Mouse (Mus musculus) CH12.LX (cell line): ENCODE measurements at regions not wholly inside any gene's neighbourhood (a gene's known extent, or its start where the extent isn't known, plus 50 kb on each side); places are given as distances from the start of the nearest gene placed in this dataset.

Experiments used
- DNase-seq: peaks from one replicate; pipeline ENCODE4 v3.0.0-alpha.2; 2013; ENCODE audit errors: extremely low read depth
- H3K27ac ChIP-seq: 2 replicates; pipeline ENCODE4 v1.5.1; 2012; ENCODE audit warnings: low read depth, mild to moderate bottlenecking, control low read depth, moderate library complexity; ENCODE audit not compliant: insufficient read depth
- H3K27me3 ChIP-seq: replicated peaks from 2 replicates; pipeline ENCODE3; 2012; ENCODE audit warnings: inconsistent platforms
- H3K36me3 ChIP-seq, 2 experiments: replicated peaks in 1 of 2; 2 replicates each; pipeline versions ENCODE3 to v1.6.1; 2012; ENCODE audit warnings: inconsistent platforms in 1 of 2, low read length in 1 of 2, mild to moderate bottlenecking in 1 of 2, mixed read lengths in 1 of 2, moderate library complexity in 1 of 2; ENCODE audit not compliant: control insufficient read depth in 1 of 2, insufficient read depth in 1 of 2
- H3K4me1 ChIP-seq, 2 experiments: 2 replicates each; pipeline ENCODE4 v1.6.1; 2012; ENCODE audit warnings: inconsistent platforms in 1 of 2, moderate library complexity in 1 of 2; ENCODE audit not compliant: insufficient read depth in 2 of 2, control insufficient read depth in 1 of 2
- H3K4me2 ChIP-seq: 2 replicates; pipeline ENCODE4 v1.6.1; 2012; ENCODE audit warnings: low read depth, mild to moderate bottlenecking, control low read depth; ENCODE audit not compliant: poor library complexity, insufficient read depth, severe bottlenecking
- H3K4me3 ChIP-seq, 3 experiments: fragments of 150-350 bp in 1 of 3; sonication (generic) in 1 of 3; replicated peaks in 1 of 3; 2 replicates each; pipeline versions ENCODE3 to v1.5.1; 2011 to 2012; ENCODE audit warnings: low read depth in 2 of 3, low read length in 2 of 3, mild to moderate bottlenecking in 2 of 3, moderate library complexity in 2 of 3, control low read depth in 1 of 3, improper control_type of control experiment in 1 of 3, inconsistent platforms in 1 of 3, mixed read lengths in 1 of 3; ENCODE audit not compliant: poor library complexity in 1 of 3
- H3K79me2 ChIP-seq: replicated peaks from 2 replicates; pipeline ENCODE4 v1.6.1; 2012; ENCODE audit warnings: mild to moderate bottlenecking, moderate library complexity; ENCODE audit not compliant: control insufficient read depth, poor library complexity, insufficient read depth, severe bottlenecking; ENCODE audit errors: extremely low read depth
- H3K9ac ChIP-seq: 2 replicates; pipeline ENCODE4 v1.6.1; 2012; ENCODE audit warnings: low read depth, mild to moderate bottlenecking, control low read depth, moderate library complexity; ENCODE audit not compliant: insufficient read depth
- H3K9me3 ChIP-seq: replicated peaks from 2 replicates; pipeline ENCODE3; 2012; ENCODE audit warnings: low read length, inconsistent platforms, mixed read lengths
- BHLHE40 ChIP-seq: IDR thresholded peaks from 2 replicates; pipeline ENCODE4 v1.6.1; 2011; ENCODE audit warnings: mild to moderate bottlenecking, low read depth, low read length, improper control_type of control experiment
- CHD1 ChIP-seq: IDR thresholded peaks from 2 replicates; pipeline ENCODE4 v1.6.1; 2012; ENCODE audit warnings: low read depth, low read length, improper control_type of control experiment, inconsistent platforms
- CTCF ChIP-seq, 2 experiments: IDR thresholded peaks in 1 of 2; conservative IDR thresholded peaks in 1 of 2; 2 replicates each; pipeline ENCODE4 v1.5.1; 2011 to 2012; ENCODE audit warnings: low read depth in 2 of 2, low read length in 2 of 2, improper control_type of control experiment in 1 of 2, inconsistent platforms in 1 of 2, mild to moderate bottlenecking in 1 of 2, moderate library complexity in 1 of 2
- E2F4 ChIP-seq: IDR thresholded peaks from 2 replicates; pipeline ENCODE4 v1.6.1; 2011; ENCODE audit warnings: low read depth, low read length, improper control_type of control experiment; ENCODE audit not compliant: insufficient replicate concordance
- ELF1 ChIP-seq: IDR thresholded peaks from 2 replicates; pipeline ENCODE4 v1.6.1; 2014; ENCODE audit warnings: low read depth, mild to moderate bottlenecking, inconsistent platforms, low read length, improper control_type of control experiment
- ETS1 ChIP-seq: conservative IDR thresholded peaks from 2 replicates; pipeline ENCODE4 v1.6.1; 2012; ENCODE audit warnings: low read depth, mild to moderate bottlenecking, inconsistent platforms, low read length, improper control_type of control experiment, moderate library complexity
- IRF4 ChIP-seq: IDR thresholded peaks from 2 replicates; pipeline ENCODE4 v1.6.1; 2014; ENCODE audit warnings: low read depth, mild to moderate bottlenecking, inconsistent platforms, low read length, improper control_type of control experiment
- JUND ChIP-seq: conservative IDR thresholded peaks from 2 replicates; pipeline ENCODE4 v1.6.1; 2011; ENCODE audit warnings: low read depth, low read length, improper control_type of control experiment
- MAFK ChIP-seq: IDR thresholded peaks from 2 replicates; pipeline ENCODE4 v1.6.1; 2011; ENCODE audit warnings: low read length, improper control_type of control experiment; ENCODE audit not compliant: insufficient replicate concordance
- MAX ChIP-seq: IDR thresholded peaks from 2 replicates; pipeline ENCODE4 v1.6.1; 2011; ENCODE audit warnings: low read length, improper control_type of control experiment
- MAZ ChIP-seq: IDR thresholded peaks from 2 replicates; pipeline ENCODE4 v1.6.1; 2012; ENCODE audit warnings: low read depth, mild to moderate bottlenecking, inconsistent platforms, low read length, improper control_type of control experiment, moderate library complexity
- MEF2A ChIP-seq: IDR thresholded peaks from 2 replicates; pipeline ENCODE4 v1.6.1; 2014; ENCODE audit warnings: low read depth, mild to moderate bottlenecking, inconsistent platforms, low read length, improper control_type of control experiment, borderline replicate concordance
- MYC ChIP-seq: IDR thresholded peaks from 2 replicates; pipeline ENCODE4 v1.6.1; 2011; ENCODE audit warnings: low read depth, mild to moderate bottlenecking, improper control_type of control experiment, low read length
- PAX5 ChIP-seq: IDR thresholded peaks from 2 replicates; pipeline ENCODE4 v1.6.1; 2012; ENCODE audit warnings: low read length, inconsistent platforms, mixed read lengths
- POLR2A ChIP-seq: IDR thresholded peaks from 2 replicates; pipeline ENCODE4 v1.6.1; 2011; ENCODE audit warnings: low read depth, mild to moderate bottlenecking, improper control_type of control experiment, low read length
- POLR2AphosphoS2 ChIP-seq: IDR thresholded peaks from 2 replicates; pipeline ENCODE4 v1.6.1; 2011; ENCODE audit warnings: low read depth, low read length, improper control_type of control experiment
- RAD21 ChIP-seq: IDR thresholded peaks from 2 replicates; pipeline ENCODE4 v1.6.1; 2011; ENCODE audit warnings: low read depth, mild to moderate bottlenecking, low read length, improper control_type of control experiment, moderate library complexity
- RCOR1 ChIP-seq: conservative IDR thresholded peaks from 2 replicates; pipeline ENCODE4 v1.6.1; 2012; ENCODE audit warnings: low read depth, mild to moderate bottlenecking, inconsistent platforms, low read length, improper control_type of control experiment
- TBP ChIP-seq: conservative IDR thresholded peaks from 2 replicates; pipeline ENCODE4 v1.6.1; 2011; ENCODE audit warnings: low read depth, low read length, improper control_type of control experiment
- UBTF ChIP-seq: IDR thresholded peaks from 2 replicates; pipeline ENCODE4 v1.6.1; 2012; ENCODE audit warnings: low read depth, mild to moderate bottlenecking, inconsistent platforms, low read length, improper control_type of control experiment, moderate library complexity
- USF2 ChIP-seq: conservative IDR thresholded peaks from 2 replicates; pipeline ENCODE4 v1.6.1; 2011; ENCODE audit warnings: low read depth, low read length, improper control_type of control experiment
- ZC3H11A ChIP-seq: IDR thresholded peaks from 2 replicates; pipeline ENCODE4 v1.6.1; 2012; ENCODE audit warnings: low read depth, mild to moderate bottlenecking, inconsistent platforms, low read length, improper control_type of control experiment
- ZKSCAN1 ChIP-seq: IDR thresholded peaks from 2 replicates; pipeline ENCODE4 v1.6.1; 2012; ENCODE audit warnings: low read depth, inconsistent platforms, low read length, improper control_type of control experiment, borderline replicate concordance
- ZNF384 ChIP-seq: IDR thresholded peaks from 2 replicates; pipeline ENCODE4 v1.6.1; 2012; ENCODE audit warnings: low read depth, low read length, improper control_type of control experiment, inconsistent platforms
- dilution Hi-C: fragments of 300-500 bp; cut with MboI; formaldehyde crosslinking; loops from 2 replicates; pipeline ENCODE4 v1.14.3; 2020; ENCODE audit warnings: low sequenced_read_pairs; ENCODE audit not compliant: extremely low pct_unique_long_range_greater_than_20kb, extremely low pct_ligation_motif_present
- in situ Hi-C: fragments of 300-500 bp; cut with MboI; formaldehyde crosslinking; loops from 3 replicates; pipeline ENCODE4 v1.14.3; 2019; ENCODE audit warnings: low sequenced_read_pairs, low pct_ligation_motif_present, low pct_unique_long_range_greater_than_20kb, mixed read lengths

DNA sequence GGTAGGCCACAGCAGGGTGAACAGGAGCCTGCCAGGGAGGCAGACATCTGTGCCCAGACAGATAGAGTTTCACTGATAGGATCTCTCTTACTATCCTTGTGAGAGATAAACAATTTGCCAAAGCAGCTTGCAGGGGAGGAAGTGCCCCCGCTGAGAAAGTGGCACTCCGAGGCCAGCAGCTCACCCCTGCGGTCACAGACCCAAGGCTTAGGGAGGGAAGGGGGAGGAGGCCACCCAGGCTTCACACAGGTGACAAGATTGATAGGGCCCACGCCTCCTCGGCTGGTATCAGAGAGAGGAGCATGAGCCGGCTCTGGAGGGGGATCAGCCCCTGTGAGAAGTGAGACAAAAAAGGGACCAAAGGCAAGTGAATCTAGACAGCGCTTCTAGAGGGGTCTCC, 328.3 kb upstream of the 3110018I06Rik start:
- Histone ChIP-seq H3K9ac (no peak overlapping the region), H3K4me1 (no peaks in the 10 kb centered on the region), H3K27me3 (no peaks in the 10 kb centered on the region), H3K79me2 (no peaks in the 10 kb centered on the region), H3K36me3 (no peaks in the 10 kb centered on the region), H3K27ac (no peak overlapping the region), H3K4me3 (no peak overlapping the region), H3K9me3 (peaks cover 83% of the 10 kb centered on the region), H3K4me2 (no peak overlapping the region)
- in situ Hi-C loops (no loop called here), dilution Hi-C loops (no loop called here)
- TF ChIP-seq BHLHE40 (no peak), ELF1 (no peak), RCOR1 (no peak), ZKSCAN1 (no peak), CHD1 (no peak), UBTF (no peak), USF2 (no peak), TBP (no peak), JUND (no peak), MEF2A (no peak), RAD21 (no peak), ZC3H11A (no peak), CTCF (conservative IDR thresholded peaks at IDR 0.05 in 1 of 2, IDR thresholded peaks at IDR 0.05 in 1 of 2; ENCODE audit: low read depth in 2 of 2, low read length in 2 of 2) (no peak)
- DNase-seq: no peak

DNA sequence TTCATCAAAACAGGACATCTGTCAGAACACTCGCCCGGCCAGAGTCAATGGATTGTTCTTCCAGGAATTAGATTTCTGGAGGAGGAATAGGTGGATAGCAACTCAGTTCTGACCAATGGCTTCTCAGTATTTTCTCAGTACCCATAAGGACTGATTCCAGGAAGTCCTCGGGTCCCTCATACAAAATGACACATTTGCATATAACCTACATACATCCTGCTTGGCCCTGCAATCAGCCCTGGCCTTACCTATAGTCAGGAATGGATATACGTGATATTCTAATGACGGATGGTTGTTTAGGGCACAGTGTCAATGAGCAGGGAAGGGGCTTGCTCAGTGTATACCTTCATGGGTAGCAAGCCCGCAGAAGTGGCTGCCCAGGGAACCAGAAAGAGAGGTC, 327.8 kb upstream of the 3110018I06Rik start:
- in situ Hi-C loops: no loop called here
- Histone ChIP-seq H3K4me3 (no peak overlapping the region), H3K36me3 (no peaks in the 10 kb centered on the region), H3K79me2 (no peaks in the 10 kb centered on the region), H3K4me1 (no peaks in the 10 kb centered on the region), H3K27me3 (no peaks in the 10 kb centered on the region)
- dilution Hi-C loops: no loop called here
- DNase-seq: no peak
- TF ChIP-seq PAX5: no peak
- no peak for TF ChIP-seq IRF4
- TF ChIP-seq E2F4: no peak
- no peak for TF ChIP-seq POLR2A
- TF ChIP-seq, all 38 proteins: peak for 0
- H3K4me2 ChIP-seq: no peak overlapping the region
- H3K27ac ChIP-seq: no peak overlapping the region
- peaks cover 82% of the 10 kb centered on the region for H3K9me3 ChIP-seq
- no peak overlapping the region for H3K9ac ChIP-seq

DNA sequence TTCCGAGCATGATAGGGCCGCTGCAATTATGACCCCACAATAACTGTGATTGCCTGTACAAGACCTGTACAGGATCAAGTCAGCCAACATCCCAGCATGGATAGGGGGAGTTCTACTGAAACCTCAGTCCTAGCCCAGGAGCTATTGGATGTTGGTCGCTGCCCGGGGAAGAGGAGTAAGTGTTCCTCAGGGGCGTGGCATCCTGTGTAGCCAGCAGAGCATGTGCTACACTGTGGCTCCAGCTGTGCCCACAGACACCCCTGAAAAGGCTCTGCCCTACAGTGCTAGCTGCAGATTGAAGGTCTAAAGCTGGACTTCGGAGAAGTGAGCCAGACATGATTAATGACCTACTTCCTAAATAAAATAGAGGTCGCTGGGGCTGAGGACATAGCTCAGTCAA, 317.5 kb upstream of the 3110018I06Rik start:
- Histone ChIP-seq H3K4me3 (no peak overlapping the region), H3K79me2 (no peaks in the 10 kb centered on the region), H3K27me3 (no peaks in the 10 kb centered on the region), H3K4me2 (no peak overlapping the region), H3K36me3 (no peaks in the 10 kb centered on the region), H3K9ac (no peak overlapping the region), H3K9me3 (peaks cover 78% of the 10 kb centered on the region), H3K27ac (no peak overlapping the region), H3K4me1 (no peaks in the 10 kb centered on the region)
- DNase-seq: no peak
- TF ChIP-seq E2F4 (no peak), ZNF384 (no peak), MAZ (no peak), MYC (no peak), MAX (no peak), ETS1 (no peak), MAFK (no peak), POLR2AphosphoS2 (no peak), TBP (no peak), POLR2A (no peak)
- dilution Hi-C loops: no loop called here
- in situ Hi-C loops: no loop called here
